Mouse (Mus musculus): ENCODE results near the gene Grn.

GRCm38 (mm10) chr11:102440255-102440654 is 10.1 kb downstream of the Grn start:
- TF ChIP-seq CTCF (IDR thresholded peaks at IDR 0.05): no peak
- no peak for TF ChIP-seq EP300 (IDR thresholded peaks at IDR 0.05)
